Mouse (Mus musculus) c-Kit-positive CD71-positive TER-119-positive erythroid progenitor cells, embryonic 14.5 days (primary cell): ENCODE data around the gene Tmem129.

ENCODE experiments used
- DNase-seq: peaks from one replicate; pipeline ENCODE4 v3.0.0-alpha.2; 2013; ENCODE audit warnings: low spot score

Gene Tmem129

DNA sequence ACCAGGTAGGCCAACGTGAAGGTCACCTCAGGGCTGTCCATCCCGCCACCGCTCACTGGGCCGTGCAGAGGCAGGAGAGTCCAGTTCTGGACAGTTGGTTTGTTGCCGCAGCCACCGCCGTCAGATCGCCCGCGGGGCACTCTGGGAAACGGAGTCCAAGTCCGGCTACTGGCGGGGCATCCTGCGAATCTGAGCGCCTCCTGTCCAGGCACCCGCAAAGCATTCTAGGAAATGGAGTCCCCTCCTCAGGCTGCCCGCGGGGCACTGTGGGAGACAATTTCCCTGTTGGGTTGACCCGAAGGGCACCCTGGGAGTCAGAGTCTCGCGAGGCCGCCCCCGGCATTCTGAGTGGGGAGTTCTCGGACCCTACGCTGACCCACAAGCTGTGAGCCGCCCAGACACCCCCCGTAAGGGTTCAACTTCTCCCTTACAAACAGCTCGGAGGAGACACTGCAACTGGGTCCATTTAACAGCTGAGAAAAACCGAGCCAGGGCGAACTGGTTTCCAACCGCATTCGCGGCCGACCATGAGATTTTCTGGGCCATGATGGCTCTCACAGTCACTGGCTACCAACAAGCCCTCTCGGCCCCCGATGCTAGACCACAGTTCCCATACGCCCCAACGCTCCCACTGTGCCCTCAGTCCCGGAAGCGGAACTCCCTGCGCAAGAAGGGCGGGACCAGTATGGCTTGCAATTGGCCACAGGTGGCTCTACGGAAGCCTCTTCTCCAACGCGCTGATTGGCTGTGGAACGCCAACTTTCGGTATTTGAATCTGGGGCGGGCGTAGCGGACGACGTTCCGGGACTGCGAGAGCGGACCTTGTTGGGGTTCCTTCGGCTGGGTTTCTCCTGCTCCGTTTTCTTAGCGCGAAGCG lies at the start of gene Tmem129, which contains the start of gene Tacc3:
Gene Tmem129 (minus strand): TSS at position 630 of the 877 bp plus-strand sequence.
Gene Tacc3 (plus strand): TSS at position 342 of the 877 bp plus-strand sequence.
- DNase-seq: peak; percentile 96

- DNase-seq: no peak
Observed at GRCm38 (mm10) chr5:33707163-33707562, 48.9 kb upstream of the Tmem129 start.

DNA sequence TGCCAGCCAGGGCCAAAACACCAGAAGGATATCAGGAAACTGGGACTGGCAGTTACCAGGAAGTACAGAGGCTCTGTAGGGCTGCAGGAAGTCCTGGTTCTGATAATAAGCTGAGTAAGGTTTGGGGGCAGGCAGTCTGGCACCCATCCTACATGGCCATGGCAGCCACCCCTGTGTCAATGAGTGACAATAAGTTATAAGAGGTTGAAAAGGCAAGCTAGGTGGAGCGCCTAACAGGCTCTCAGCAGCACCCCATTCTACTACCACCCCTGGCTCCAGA lies 48.1 kb upstream of the Tmem129 start:
- no peak for DNase-seq

DNA sequence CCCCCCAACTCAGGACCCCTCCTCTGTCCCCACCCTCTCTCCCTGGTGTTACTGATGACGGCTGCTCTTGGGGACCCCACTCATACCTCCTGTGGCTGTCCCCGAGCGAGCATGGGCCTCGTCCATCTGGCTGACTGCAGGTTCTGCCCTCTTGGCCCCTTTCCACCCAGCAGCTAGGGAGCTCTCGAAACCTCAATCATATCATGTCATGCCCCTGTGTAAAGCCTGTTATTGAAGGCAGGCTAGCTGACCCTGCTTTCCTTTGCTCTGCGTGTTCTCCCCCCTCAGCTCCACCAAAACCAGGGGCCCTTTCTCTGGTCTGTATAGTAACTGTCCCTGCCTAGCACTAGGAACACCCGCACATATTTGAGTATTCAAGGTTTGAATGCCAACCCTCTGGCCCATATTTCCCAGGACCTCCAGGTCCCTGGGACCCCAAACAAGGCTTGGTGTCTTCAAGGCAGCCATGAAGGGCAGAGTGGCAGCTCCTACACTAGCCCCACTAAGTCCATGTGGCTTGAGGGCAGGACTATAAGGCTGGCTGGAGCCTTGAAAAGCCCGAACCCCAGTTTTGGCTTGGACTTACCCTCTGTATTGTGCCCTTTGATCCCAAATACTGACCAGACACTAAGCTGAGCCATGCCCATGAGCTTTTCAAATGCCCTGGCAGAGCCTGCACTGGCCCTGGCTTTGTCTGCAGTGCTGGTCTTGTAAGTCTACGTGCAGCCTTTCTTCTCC lies 47.6 kb upstream of the Tmem129 start:
- no peak for DNase-seq

- DNase-seq: no peak
Observed at GRCm38 (mm10) chr5:33704945-33705611, 46.9 kb upstream of the Tmem129 start.

DNA sequence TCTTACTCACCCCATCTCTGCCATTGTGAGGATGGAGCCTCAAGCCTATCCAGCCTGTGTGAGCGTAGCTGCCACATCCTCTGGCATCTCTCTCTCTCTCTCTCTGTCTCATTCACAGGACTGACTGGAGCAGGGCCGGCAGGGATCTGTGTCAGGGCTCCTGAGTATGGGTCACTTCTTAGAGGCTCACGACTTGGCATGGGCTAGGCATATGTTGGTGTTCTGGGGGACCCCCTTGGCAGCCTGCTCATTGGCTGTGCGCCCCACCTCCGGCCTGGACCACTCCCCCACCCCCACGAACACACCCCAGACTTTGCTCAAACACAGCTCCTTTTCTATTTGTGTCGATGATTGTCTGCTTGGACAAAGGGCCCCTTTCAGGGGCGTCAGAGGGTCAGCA lies 45.8 kb upstream of the Tmem129 start:
- no peak for DNase-seq

DNA sequence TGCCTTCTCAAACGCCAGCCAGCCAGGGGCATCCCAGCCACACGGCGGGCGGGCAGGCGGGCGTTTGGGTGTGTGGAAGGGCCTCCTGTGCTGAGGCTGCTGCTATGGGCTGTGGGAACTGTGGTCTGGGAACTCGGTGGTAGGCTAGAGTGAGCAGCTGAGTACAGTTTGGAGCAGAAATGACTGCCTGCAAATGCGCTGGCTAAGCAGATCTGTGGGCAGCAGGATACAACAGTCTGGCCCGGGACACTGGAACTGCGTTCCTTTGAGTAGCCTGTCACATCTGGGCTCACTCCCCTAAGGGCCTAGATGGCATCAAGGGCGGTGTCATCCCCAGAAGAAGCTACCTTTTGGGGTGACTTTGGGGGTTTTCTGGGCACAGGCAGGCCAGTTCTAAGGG lies 43.6 kb upstream of the Tmem129 start:
- DNase-seq: no peak

GRCm38 (mm10) chr5:33700010-33700409 lies 41.8 kb upstream of the Tmem129 start:
- DNase-seq: no peak

DNA sequence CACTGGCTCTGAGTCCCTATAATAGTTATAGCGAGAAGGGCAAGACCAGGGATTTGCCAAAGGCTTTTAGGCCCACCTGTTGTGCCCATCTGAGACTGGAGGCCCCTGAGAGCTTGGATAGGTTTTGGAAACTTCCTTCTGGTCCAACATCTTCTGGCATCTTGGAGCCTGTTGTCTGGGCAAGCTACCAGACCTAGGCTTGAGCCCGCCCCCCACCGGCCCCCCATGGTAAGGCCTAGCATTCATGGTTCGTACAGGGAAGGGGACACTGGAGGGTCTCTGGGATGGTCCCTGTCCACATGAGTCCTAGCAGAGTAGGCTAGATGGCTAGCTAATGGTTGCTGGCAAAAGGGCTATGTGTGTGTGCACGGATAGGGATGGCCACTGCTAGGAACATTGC lies 40.5 kb upstream of the Tmem129 start:
- DNase-seq: no peak

DNA sequence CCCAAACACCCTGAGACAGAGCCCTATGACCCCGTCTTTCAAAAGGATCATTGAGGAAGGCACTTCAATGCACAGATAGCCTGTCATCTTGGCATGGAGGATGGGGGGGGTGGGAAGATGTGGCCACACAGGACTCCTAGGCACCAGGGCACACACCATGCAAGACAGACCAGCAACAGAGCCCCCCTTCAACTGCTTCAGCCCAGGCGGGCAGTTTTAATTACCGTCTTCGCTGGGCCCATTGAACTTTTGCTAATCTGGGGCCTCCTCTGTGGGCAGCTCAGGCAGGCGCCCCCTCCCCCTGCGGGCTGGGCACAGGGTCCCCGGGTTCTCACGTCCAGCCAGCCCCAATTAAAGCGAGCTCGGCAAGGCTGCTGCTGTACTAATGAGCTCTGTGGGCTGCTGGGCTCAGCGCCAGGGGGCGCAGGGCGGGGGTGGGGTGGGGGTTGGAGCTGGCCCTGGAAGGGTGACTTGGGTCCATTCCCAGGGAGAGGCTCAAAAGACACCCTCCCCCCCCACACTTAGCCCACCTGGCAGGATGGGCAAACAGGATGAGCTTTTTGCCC lies 39.8 kb upstream of the Tmem129 start:
- DNase-seq: no peak

DNA sequence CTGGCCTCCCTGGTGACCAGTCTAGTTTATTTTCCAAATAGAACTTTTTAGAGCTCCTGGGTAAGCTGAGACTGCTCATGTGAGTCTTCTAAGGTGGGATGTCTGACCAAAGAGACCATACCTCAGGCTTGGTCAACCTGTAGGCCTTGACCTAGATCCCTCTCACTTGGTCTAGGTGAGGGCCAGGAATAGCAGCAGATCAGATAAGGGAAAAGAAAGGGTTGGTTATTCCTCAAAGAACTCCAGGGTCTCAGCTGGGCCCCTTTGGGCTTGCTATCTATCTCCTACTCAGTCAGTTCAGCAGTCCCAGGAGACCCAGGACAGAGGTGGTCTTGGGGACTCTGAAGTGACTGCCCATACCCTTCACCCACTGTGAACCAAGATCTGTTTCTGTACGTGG lies 39.3 kb upstream of the Tmem129 start:
- DNase-seq: no peak

DNA sequence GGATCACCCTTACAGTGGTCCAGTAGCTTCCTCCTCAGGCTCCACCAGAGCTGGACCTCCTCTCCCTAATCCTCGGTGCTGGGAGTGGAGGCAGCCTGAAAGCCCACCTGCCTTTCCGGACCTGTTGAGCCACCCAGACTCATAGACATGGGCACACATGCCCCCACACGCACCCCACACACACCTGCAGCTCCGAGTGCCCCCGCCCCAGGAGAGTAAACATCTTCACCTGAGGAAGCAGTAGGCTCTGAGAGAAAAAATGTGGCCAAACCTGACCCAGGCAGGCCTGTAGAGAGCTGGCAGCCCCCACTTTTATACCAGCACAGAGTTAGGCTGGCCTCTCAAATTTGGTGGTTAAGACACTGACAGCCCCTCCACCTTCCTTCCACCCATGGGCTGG lies 38.2 kb upstream of the Tmem129 start:
- no peak for DNase-seq

GRCm38 (mm10) chr5:33695718-33696121 lies 37.5 kb upstream of the Tmem129 start:
- no peak for DNase-seq

DNA sequence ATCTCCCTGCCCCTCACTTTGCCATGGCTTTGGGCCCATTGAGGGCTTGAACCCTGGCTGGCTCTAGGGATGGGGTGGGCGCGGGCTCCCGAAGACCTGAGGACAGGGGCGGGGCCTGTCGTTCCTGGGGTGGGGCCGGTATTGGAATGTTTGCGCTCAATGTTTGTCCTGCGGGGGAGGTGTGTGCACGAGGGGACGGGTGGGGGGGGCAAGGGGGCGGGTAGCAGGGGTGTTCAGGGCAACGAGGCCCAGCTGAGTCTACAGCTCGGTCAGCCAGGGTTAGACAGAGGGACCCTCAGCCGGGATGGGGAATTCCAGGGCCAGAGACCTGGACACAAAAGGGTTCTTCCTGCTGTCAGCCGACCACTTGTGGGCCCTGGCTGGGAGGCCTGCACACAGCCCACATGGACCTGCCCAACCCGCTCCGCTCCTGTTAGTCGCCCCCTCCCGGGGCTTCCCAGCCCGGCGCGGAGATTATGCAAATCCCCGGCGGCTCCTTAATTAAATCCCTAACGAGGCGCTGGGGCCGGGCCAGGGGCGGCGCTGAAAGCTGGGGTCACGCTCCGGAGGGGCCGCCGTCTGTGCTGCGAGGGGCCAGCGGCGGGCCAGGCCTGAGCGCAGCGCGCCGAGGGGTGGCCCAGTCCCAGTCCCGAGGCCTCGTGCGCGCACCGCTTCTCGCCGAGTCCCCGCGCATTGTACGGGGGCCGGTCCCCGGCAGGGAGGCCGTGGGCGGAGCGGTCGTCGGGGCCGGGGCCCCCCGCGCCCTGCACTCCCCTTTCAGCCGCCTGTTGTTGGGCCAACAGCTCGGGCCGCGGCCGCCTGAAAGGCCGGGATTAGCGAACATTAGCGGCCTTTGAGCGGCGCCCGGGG lies 36.9 kb upstream of the Tmem129 start:
- no peak for DNase-seq

GRCm38 (mm10) chr5:33694461-33694847 lies 36.2 kb upstream of the Tmem129 start:
- no peak for DNase-seq

GRCm38 (mm10) chr5:33692393-33692792 lies 34.2 kb upstream of the Tmem129 start:
- DNase-seq: no peak

GRCm38 (mm10) chr5:33689852-33690645 lies 31.8 kb upstream of the Tmem129 start:
- DNase-seq: no peak

DNA sequence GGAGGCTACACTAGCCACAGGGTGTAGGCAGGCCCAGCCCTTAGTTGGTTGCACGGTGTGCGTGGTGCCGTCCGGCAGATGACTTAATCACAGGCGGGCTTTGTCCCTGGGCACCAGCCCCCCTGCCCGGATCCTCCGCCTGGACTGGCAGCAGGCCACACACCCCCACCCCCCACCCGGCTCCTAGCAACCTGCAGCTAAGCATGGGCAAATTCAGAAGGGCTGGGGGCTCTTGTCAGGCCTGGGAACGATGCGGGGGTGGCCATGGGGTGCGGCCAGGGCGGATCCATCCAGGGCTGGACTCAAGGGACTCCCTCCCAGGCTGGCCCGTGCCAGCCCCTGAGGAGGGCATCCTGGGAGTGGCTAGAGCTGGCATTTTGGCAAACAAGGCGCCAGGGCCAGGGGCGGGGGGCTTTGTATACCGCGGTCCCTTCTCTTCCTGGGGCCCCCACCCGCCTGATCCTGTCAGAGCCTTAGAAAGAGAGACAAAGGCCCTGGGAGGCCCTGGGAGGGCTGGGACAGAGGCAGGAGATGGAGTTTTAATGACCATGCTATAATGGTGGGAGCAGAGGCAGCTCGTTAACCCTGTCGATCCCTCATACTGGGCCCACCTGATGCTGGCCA lies 31.1 kb upstream of the Tmem129 start:
- no peak for DNase-seq

DNA sequence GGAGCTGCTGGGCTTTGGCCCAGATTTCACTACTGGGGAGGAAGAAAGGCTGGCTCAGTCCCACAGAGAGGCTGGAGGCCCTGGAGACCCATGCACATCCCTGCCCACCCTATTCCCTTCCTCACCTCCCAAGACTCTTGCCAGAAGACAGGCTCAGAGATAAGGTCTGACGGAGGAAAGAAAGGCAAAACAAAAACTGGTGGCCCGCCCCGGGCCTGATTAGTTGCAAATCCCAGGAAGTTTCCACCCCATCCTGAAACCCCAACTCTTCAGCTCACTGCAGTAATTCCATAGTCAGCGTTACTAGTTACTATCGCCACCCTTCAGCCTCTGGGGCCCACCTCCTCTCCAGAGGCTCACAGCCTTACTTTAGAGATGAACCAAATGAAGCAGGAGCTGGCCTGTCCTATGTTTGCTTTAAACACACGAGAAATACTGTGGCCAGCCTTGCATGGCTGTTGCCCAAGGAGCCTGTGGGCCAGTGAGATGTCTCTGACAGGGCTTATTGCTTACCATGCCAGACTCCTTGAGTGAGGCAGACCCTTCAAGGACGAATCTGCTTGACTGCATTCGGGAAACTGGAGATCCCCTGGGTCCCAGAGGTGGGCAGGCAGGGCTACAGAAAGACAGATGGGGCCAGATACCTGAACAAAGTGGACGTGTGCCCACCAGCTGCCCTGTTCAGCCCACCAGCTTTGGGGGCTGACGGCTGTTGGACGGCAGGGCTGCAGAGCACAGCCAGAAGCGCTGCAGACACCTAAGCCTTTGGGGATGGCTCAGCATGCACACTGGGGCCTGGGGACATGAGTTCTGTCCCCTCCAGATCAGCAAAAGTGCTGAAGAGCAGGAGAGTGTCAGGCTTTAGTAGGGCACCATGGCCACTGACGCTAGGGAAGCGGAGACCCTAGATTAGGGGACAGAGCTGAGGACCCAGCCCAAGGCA lies 30.3 kb upstream of the Tmem129 start:
- DNase-seq: no peak
